Mouse (Mus musculus): Measurements from ENCODE around the gene 1110017D15Rik.
A peak's percentile ranks its signal among the peaks of the same experiment; 100 is the strongest.

The 1110017D15Rik gene

GRCm38 (mm10) chr4:41507998-41508397, 9.1 kb downstream of the 1110017D15Rik start:
- DNase-seq = no peak

- no peak for DNase-seq
Observed at GRCm38 (mm10) chr4:41507326-41507924, 9.7 kb downstream of the 1110017D15Rik start.

- DNase-seq = peak; percentile 88
Observed at GRCm38 (mm10) chr4:41506906-41507305, 10.2 kb downstream of the 1110017D15Rik start.

- DNase-seq = peak; percentile 63
Observed at GRCm38 (mm10) chr4:41506156-41506555, 11.0 kb downstream of the 1110017D15Rik start.

GRCm38 (mm10) chr4:41505131-41505551, 12.0 kb downstream of the 1110017D15Rik start:
- peak; percentile 34 for DNase-seq

- no peak for DNase-seq
Observed at GRCm38 (mm10) chr4:41504325-41504724, 12.8 kb downstream of the 1110017D15Rik start.

GRCm38 (mm10) chr4:41502986-41503412, 14.1 kb downstream of the 1110017D15Rik start, which contains the start of gene AI464131:
Gene AI464131, minus strand, starts transcription at chr4:41503076.
- DNase-seq = peak; percentile 97

- DNase-seq = no peak
Observed at GRCm38 (mm10) chr4:41502171-41502940, 14.8 kb downstream of the 1110017D15Rik start.

- DNase-seq = no peak
Observed at GRCm38 (mm10) chr4:41500787-41501186, 16.3 kb downstream of the 1110017D15Rik start.

GRCm38 (mm10) chr4:41499619-41500018, 17.5 kb downstream of the 1110017D15Rik start:
- DNase-seq = no peak

- no peak for DNase-seq
Observed at GRCm38 (mm10) chr4:41498921-41499391, 18.2 kb downstream of the 1110017D15Rik start.

GRCm38 (mm10) chr4:41497995-41498845, 18.9 kb downstream of the 1110017D15Rik start:
- DNase-seq = no peak

GRCm38 (mm10) chr4:41497579-41497978, 19.6 kb downstream of the 1110017D15Rik start:
- DNase-seq = peak; percentile 38

GRCm38 (mm10) chr4:41497046-41497445, 20.1 kb downstream of the 1110017D15Rik start:
- no peak for DNase-seq

GRCm38 (mm10) chr4:41495850-41496249, 21.3 kb downstream of the 1110017D15Rik start:
- no peak for DNase-seq

- no peak for DNase-seq
Observed at GRCm38 (mm10) chr4:41495076-41495475, 22.1 kb downstream of the 1110017D15Rik start.

GRCm38 (mm10) chr4:41494378-41494777, 22.8 kb downstream of the 1110017D15Rik start:
- DNase-seq = peak; percentile 17

GRCm38 (mm10) chr4:41493464-41494116, 23.5 kb downstream of the 1110017D15Rik start:
- no peak for DNase-seq

GRCm38 (mm10) chr4:41492951-41493350, 24.2 kb downstream of the 1110017D15Rik start:
- DNase-seq = no peak

- peak; percentile 8 for DNase-seq
Observed at GRCm38 (mm10) chr4:41481601-41482017, 35.5 kb downstream of the 1110017D15Rik start.

GRCm38 (mm10) chr4:41480254-41480653, 36.9 kb downstream of the 1110017D15Rik start:
- no peak for DNase-seq

- DNase-seq = no peak
Observed at GRCm38 (mm10) chr4:41479456-41479804, 37.7 kb downstream of the 1110017D15Rik start.

All from liver (tissue).